Mouse (Mus musculus) midbrain, postnatal 0 days (tissue): ENCODE measurements around the gene Fam174b. TPM values are rescaled to one million over a fixed set of nuclear protein-coding genes. Genes with fewer than 3 reads are reported as not detected.

Source experiments
- ATAC-seq: fragments of 200-750 bp; cut with Nextera tagmentation; 2 replicates; pipeline ENCODE4 v1.8.0; 2017; ENCODE audit warnings: moderate number of reproducible peaks, mild to moderate bottlenecking, moderate TSS enrichment, moderate library complexity; ENCODE audit not compliant: low FRiP score
- DNase-seq: peaks from one replicate; pipeline ENCODE4 v3.0.0-alpha.2; 2015; ENCODE audit warnings: low spot score
- H3K27ac ChIP-seq: fragments of 300-500 bp; sonication (generic); 2 replicates; pipeline ENCODE4 v1.5.1; 2014; ENCODE audit warnings: low read depth, mild to moderate bottlenecking, low read length, mixed read lengths
- H3K27me3 ChIP-seq: fragments of 300-500 bp; sonication (generic); 2 replicates; pipeline ENCODE4 v1.6.1; 2014; ENCODE audit warnings: low read length, control low read depth, mixed read lengths; ENCODE audit not compliant: insufficient read depth
- H3K36me3 ChIP-seq: fragments of 300-500 bp; sonication (generic); 2 replicates; pipeline ENCODE4 v1.6.1; 2014; ENCODE audit warnings: low read length, control low read depth, mixed read lengths; ENCODE audit not compliant: insufficient read depth
- H3K4me1 ChIP-seq: fragments of 300-500 bp; sonication (generic); 2 replicates; pipeline ENCODE4 v1.6.1; 2014; ENCODE audit warnings: mild to moderate bottlenecking, control low read depth, antibody characterized with exemption, low read length, mixed read lengths; ENCODE audit not compliant: insufficient read depth
- H3K4me2 ChIP-seq: fragments of 300-500 bp; sonication (generic); 2 replicates; pipeline ENCODE4 v1.6.1; 2014; ENCODE audit warnings: low read depth, mild to moderate bottlenecking, low read length, mixed read lengths; ENCODE audit not compliant: poor library complexity, severe bottlenecking
- H3K4me3 ChIP-seq: fragments of 300-500 bp; sonication (generic); 2 replicates; pipeline ENCODE4 v1.5.1; 2014; ENCODE audit warnings: low read depth, mild to moderate bottlenecking, low read length, moderate library complexity
- H3K9ac ChIP-seq: fragments of 300-500 bp; sonication (generic); replicated peaks from 2 replicates; pipeline ENCODE4 v1.6.1; 2014; ENCODE audit warnings: mild to moderate bottlenecking, low read length, moderate library complexity, mixed read lengths; ENCODE audit not compliant: poor library complexity, severe bottlenecking
- H3K9me3 ChIP-seq: fragments of 300-500 bp; sonication (generic); 2 replicates; pipeline ENCODE4 v1.6.1; 2016; ENCODE audit warnings: low read length, control low read depth
- CTCF ChIP-seq: IDR thresholded peaks from 2 replicates; pipeline ENCODE4 v1.5.1; 2016; ENCODE audit warnings: antibody characterized with exemption, mild to moderate bottlenecking
- WGBS: fragments of 180-500 bp; shearing (Covaris S2); extraction: QIAGEN DNeasy Blood & Tissue Kit; methylation state at CpG from one replicate; pipeline ENCODE4 v1.1.7; 2014; 5-methylcytosine and 5-hydroxymethylcytosine counted together
- polyA plus RNA-seq: library from polyadenylated mRNA; unstranded; fragments of >200 nt; fragmentation: Nextera tagmentation; extraction: Ambion mirVana; gene quantifications from 2 replicates; pipeline ENCODE4 v1.2.1, GENCODE M21; 2015
- total RNA-seq: library from RNA; depleted of rRNA; stranded (reverse); fragments of >200 nt; gene quantifications from 2 replicates; pipeline ENCODE4 v1.2.3, GENCODE M21; 2014

Fam174b gene
- total and polyA plus RNA-seq, 2 experiments from 2014 or later, result 27.7 to 28.9 TPM

DNA sequence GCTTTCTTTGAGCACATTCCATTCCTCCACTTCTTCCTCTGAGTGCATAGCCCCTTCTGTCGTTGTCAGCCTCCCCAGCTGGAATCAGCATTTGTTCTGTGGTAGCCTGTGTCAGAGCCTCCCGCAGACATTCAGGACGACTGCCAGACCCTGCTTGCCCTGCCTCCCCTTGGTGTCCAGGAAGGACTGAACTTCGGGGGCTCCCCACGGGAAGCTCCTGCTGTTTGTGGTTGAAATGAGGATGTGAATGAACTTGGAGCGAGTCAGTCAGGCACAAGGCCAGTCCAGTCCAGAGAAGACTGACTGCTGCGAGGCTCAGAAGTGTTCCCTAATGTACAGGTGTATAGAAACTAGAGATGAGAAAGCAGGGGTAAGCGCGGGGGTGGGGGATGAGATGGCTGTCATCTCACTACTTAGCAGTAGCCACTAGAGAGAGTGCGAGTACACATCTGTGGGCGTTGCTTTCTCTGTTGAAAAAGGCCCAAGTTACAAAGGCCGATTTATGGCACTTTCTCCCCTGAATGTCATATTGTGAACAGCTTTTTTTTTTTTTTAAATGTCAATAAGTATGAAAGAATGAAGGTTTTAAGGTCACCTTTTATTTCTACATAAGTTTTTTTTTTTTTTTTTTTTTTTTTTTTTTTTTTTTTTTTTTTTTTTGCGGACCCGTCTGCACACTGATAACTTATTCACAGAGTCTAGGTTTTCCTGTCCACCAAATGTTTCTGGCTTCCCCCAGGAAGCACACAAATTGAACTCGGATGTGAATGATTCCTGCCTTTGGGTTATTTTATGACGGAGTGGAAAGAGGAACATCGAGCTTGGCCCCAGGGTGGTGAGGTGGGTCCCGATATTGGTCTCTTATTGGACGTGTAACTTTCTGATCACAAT, 31.5 kb downstream of the Fam174b start:
- no peak for ATAC-seq

DNA sequence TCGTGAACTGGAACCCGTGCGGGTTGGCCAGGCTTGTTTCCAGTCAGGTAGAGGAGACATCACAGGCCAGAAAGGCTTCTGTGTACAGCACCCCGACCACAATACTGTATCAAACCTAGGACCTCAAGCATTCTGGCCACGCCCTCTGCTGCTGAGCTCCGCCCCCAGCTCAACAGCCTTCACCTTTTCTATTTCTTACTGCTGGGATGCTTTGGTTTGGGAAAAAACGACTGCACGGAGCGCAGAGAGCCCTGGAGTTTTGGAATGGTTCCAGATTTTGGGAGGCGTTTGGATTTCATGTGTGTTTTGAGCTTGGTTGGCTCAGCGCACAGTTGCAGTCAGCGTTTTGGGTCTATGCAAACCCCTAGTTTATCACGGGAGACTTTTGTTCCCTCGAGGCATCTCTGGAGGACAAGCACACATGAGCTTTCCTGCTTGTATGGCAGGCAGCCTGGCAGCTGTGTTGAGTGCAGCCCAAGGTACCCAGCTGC, 32.2 kb downstream of the Fam174b start:
- no peak for TF ChIP-seq CTCF
- Histone ChIP-seq H3K4me1 (no peaks in the 10 kb centered on the region), H3K27me3 (no peaks in the 10 kb centered on the region), H3K27ac (no peak overlapping the region), H3K9me3 (no peaks in the 10 kb centered on the region), H3K4me3 (no peak overlapping the region), H3K9ac (no peak overlapping the region), H3K4me2 (no peak overlapping the region), H3K36me3 (peaks cover 10% of the 10 kb centered on the region; the same call in 1 of the 2 replicates)
- no peak for ATAC-seq
- DNase-seq, result peak; percentile 28
- 65% methylated on average over 14 of the region's 14 CpGs for WGBS

More for the DNA sequence above, 31.5 kb downstream of the Fam174b start:
- Histone ChIP-seq H3K4me3 (no peak overlapping the region), H3K27me3 (no peaks in the 10 kb centered on the region), H3K27ac (no peak overlapping the region), H3K9ac (no peak overlapping the region), H3K9me3 (no peaks in the 10 kb centered on the region), H3K4me2 (0 out of 2 replicates have a peak overlapping the region, but pooled peaks have one; percentile 3), H3K4me1 (no peaks in the 10 kb centered on the region), H3K36me3 (peaks cover 10% of the 10 kb centered on the region; the same call in 1 of the 2 replicates)
- peak; percentile 65 for DNase-seq
- 42% methylated on average over 19 of the region's 19 CpGs for WGBS
- TF ChIP-seq CTCF, result peak; percentile 53

DNA sequence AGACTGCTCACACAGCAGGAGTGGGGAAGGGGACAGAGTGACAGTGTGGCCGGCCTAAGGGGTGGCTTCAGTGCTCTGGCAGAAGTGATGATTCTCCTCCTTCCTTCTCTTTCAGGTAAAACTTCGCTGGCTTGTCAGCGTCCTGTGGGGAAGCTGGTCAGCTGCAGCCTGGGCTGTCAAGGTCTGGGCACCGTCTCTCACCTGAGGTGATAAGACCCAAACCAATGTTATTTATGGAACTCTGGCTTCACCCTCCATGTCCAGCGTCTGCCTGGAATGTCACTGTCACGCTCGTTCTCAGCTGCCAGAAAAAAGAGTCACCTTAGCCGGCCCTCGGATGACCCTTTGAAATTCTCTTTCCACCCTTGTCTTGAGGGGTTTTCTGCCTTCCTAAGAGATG, 34.7 kb downstream of the Fam174b start:
- ATAC-seq (no peak), DNase-seq (no peak)
- Histone ChIP-seq H3K27ac (no peak overlapping the region), H3K4me2 (no peak overlapping the region), H3K36me3 (peaks cover 7% of the 10 kb centered on the region; the same call in 1 of the 2 replicates), H3K27me3 (no peaks in the 10 kb centered on the region), H3K9ac (no peak overlapping the region), H3K4me3 (no peak overlapping the region), H3K4me1 (no peaks in the 10 kb centered on the region), H3K9me3 (no peaks in the 10 kb centered on the region)
- WGBS, result 84% methylated on average over 9 of the region's 9 CpGs
- TF ChIP-seq CTCF, result no peak

DNA sequence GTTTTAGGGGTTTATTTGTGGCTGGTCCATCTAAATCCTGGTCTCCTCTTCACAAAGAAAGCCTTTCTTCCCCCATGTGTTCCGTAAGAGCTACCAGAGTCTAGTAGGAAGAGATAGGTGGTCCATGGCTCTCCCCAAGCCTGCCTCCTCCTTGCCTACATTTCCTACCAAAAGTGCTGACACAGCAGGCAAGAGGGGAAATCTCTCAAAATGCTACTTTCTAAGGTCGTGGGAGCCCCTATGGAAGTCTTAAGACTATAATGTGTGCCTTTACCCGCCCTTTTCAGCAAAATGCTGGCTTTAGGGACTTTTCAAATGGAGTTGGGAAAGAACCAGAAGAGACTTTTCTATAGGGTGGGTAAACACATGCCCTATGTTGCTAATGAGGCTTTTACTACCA, 37.7 kb downstream of the Fam174b start:
- Histone ChIP-seq H3K4me3 (no peak overlapping the region), H3K27ac (no peak overlapping the region), H3K9ac (no peak overlapping the region), H3K4me1 (no peaks in the 10 kb centered on the region), H3K4me2 (no peak overlapping the region), H3K9me3 (no peaks in the 10 kb centered on the region), H3K36me3 (peaks cover 7% of the 10 kb centered on the region; the same call in 1 of the 2 replicates), H3K27me3 (no peaks in the 10 kb centered on the region)
- DNase-seq (no peak), ATAC-seq (no peak)
- WGBS, result 80% methylated on average over 3 of the region's 3 CpGs
- no peak for TF ChIP-seq CTCF

DNA sequence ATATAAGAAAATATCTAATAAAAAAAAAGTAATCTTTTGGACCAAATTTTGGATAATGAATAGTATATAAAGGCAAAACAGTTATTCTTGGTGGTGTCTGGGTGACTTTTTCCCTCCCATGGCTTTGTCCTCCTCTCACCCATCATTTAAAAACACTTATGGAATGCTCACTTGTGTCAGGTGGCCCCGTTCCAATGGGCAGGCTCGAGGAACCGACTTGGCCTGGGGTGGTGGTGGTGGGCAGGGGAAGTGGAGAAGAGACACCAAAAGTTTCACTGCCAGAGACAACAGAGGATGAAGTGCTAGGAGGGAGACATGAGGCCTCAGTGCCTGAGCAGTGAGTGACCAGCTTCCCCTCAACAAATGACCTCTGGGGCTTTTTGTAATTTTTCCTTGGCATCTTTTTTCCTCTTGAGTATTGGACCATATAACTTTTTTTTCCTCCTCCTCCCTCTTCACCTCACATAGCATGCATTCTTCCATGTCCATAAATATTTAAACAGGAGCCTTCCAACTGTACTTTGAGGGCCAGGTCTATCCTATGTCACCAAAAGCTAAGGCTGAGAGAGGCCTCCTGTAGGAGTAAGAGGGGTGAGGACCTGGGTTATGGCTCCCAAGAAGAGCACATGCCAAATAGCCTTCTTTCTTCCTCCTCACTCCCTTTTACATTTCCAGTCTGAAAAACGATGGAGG, 44.8 kb downstream of the Fam174b start:
- H3K4me1 ChIP-seq, result no peaks in the 10 kb centered on the region
- no peaks in the 10 kb centered on the region for H3K27me3 ChIP-seq
- no peaks in the 10 kb centered on the region for H3K9me3 ChIP-seq
- DNase-seq, result no peak
- no peaks in the 10 kb centered on the region for H3K36me3 ChIP-seq
- H3K4me3 ChIP-seq, result no peak overlapping the region
- TF ChIP-seq CTCF, result no peak
- no peak overlapping the region for H3K4me2 ChIP-seq
- H3K9ac ChIP-seq, result no peak overlapping the region
- H3K27ac ChIP-seq, result no peak overlapping the region
- WGBS, result 87% methylated on average over 4 of the region's 4 CpGs
- no peak for ATAC-seq
